Mouse (Mus musculus): ENCODE data around the gene Runx2. TPM values are rescaled to one million over a fixed set of nuclear protein-coding genes. Genes with fewer than 3 reads are reported as not detected.

Gene Runx2
- polyA plus RNA-seq, 1 experiment: 9.8 TPM

DNA sequence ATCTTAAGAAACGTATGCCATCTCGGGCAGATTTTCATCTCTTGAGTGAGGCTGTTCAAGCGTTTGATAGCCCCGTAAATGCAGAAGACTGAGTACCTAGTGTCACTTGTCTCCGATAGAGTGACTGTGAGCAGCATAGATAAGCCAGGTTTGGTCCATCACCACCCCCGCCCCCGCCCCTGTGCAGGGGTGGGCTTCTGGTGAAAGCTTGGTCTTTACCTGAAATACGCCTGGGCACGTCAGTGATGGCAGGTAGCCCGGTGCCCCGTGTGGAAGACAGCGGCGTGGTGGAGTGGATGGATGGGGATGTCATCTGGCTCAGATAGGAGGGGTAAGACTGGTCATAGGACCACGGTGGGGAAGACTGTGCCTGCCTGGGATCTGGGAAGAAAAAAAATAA, 175.2 kb downstream of the Runx2 start:
- Histone ChIP-seq H3K36me3 (ENCODE audit: control insufficient read depth, insufficient read depth, low read length) (no peaks in the 10 kb centered on the region), H3K4me3 (ENCODE audit: low read depth, low read length) (no peak overlapping the region), H3K27me3 (ENCODE audit: control insufficient read depth, insufficient read depth, low read length) (no peaks in the 10 kb centered on the region), H3K27ac (ENCODE audit: insufficient read depth, low read depth, low read length) (no peak overlapping the region), H3K4me1 (ENCODE audit: control insufficient read depth, insufficient read depth, insufficient read length, low read length) (peaks cover 3% of the 10 kb centered on the region; the same call in 1 of the 2 replicates)
- WGBS: 91% methylated on average over 14 of the region's 14 CpGs
- no peak for TF ChIP-seq POLR2A (IDR thresholded peaks at IDR 0.05; ENCODE audit: low read depth, low read length)
- TF ChIP-seq CTCF (IDR thresholded peaks at IDR 0.05; ENCODE audit: extremely low read depth, insufficient read length, insufficient replicate concordance, low read depth, low read length): no peak

DNA sequence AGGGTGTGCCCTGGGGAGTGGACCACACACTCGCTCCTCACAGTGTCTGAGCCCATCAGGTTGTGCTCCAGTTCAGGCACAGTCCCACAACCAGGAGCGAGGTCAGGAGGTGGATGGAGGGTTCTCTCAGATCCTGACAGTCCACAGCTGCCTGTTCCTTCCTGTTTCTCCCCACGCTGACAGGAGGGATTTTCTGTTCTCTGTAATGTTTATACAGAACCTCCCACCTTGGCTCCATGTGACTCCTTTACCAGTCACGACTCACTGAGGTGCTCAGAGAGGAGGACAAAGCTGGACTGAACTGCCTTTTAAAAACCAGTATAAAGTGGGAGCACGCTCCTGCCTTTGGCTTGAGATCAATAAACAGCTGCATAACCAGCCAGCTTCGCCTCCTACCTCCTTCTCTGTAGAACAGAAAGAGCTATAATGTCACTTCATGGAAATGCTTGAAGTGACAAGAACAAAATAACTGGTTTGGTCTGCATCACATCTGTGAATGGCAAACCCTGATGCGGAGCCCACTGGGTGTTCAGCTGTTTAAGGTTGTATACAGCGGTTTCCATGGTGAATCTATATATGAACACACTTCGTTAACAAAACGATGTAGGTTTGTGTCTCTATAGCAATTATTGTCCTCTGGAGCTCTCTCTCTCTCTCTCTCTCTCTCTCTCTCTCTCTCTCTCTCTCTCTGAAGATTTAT, 177.3 kb downstream of the Runx2 start:
- Histone ChIP-seq H3K36me3 (ENCODE audit: control insufficient read depth, insufficient read depth, low read length) (no peaks in the 10 kb centered on the region), H3K27ac (ENCODE audit: insufficient read depth, low read depth, low read length) (no peak overlapping the region), H3K27me3 (ENCODE audit: control insufficient read depth, insufficient read depth, low read length) (no peaks in the 10 kb centered on the region), H3K4me3 (ENCODE audit: low read depth, low read length) (no peak overlapping the region), H3K4me1 (ENCODE audit: control insufficient read depth, insufficient read depth, insufficient read length, low read length) (peaks cover 3% of the 10 kb centered on the region; the same call in 1 of the 2 replicates)
- TF ChIP-seq CTCF (IDR thresholded peaks at IDR 0.05; ENCODE audit: extremely low read depth, insufficient read length, insufficient replicate concordance, low read depth, low read length) (no peak), POLR2A (IDR thresholded peaks at IDR 0.05; ENCODE audit: low read depth, low read length) (no peak)
- 66% methylated on average over 10 of the region's 10 CpGs for WGBS

DNA sequence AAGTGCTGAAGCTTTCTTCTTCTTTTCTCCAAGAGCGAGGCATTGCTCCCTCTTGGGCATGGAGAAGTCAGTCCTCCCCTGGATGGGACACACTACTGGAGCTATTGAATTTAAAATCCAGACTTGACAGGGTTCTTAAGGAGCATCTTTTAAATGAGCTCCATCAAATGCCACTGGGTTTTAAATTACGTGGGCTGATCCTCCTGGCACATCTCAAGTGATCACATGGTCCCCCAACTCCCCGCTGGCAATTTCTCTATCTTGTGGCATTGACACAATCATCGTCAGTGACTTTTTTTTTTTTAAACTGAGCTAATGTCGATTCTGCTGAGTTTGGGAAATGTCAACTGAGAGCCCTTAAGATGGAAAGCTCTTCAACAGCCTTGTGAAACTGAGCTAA, 180.1 kb downstream of the Runx2 start:
- Histone ChIP-seq H3K27me3 (ENCODE audit: control insufficient read depth, insufficient read depth, low read length) (no peaks in the 10 kb centered on the region), H3K36me3 (ENCODE audit: control insufficient read depth, insufficient read depth, low read length) (no peaks in the 10 kb centered on the region), H3K4me1 (ENCODE audit: control insufficient read depth, insufficient read depth, insufficient read length, low read length) (no peaks in the 10 kb centered on the region; the same call in 1 of the 2 replicates), H3K4me3 (ENCODE audit: low read depth, low read length) (no peak overlapping the region), H3K27ac (ENCODE audit: insufficient read depth, low read depth, low read length) (no peak overlapping the region)
- 74% methylated on average over 5 of the region's 5 CpGs for WGBS
- no peak for TF ChIP-seq POLR2A (IDR thresholded peaks at IDR 0.05; ENCODE audit: low read depth, low read length)
- no peak for TF ChIP-seq CTCF (IDR thresholded peaks at IDR 0.05; ENCODE audit: extremely low read depth, insufficient read length, insufficient replicate concordance, low read depth, low read length)

DNA sequence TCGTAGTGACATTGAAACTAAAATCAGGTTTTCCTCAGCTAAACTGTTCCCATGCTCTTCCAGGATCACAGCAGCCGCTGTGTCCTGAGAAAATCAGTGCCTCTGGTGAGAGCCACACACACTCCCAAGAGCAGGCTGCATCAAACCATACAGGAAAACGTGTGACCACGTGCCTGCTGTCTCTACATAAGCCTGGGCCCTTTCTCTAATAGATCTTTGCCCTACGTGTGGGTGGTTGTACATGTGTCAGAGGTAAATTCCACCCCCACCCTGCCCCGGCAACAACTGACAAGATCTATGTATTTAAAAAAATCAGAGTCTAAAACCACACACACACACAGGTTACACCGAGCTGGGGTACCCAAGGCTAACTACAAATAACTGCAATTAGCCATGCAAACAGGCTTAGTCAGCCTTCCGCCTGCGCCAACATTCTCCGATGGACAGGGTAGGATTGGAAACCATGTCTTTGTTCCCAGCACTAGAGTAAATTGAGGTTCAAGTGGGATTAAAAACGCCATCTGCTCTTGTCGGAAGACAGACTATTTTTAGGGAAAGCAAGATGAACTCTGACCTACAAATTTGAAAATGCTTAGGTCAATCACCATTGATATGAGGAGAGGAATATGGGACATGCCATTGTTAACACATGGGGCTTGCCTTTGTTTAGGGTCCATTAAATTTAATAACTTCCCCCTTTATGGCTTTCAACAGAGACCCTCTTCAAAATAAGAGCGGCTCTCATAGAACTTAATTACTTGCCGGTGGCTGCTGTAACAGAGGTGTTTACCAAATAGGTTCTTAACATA, 180.8 kb downstream of the Runx2 start:
- Histone ChIP-seq H3K4me3 (ENCODE audit: low read depth, low read length) (no peak overlapping the region), H3K4me1 (ENCODE audit: control insufficient read depth, insufficient read depth, insufficient read length, low read length) (no peaks in the 10 kb centered on the region), H3K36me3 (ENCODE audit: control insufficient read depth, insufficient read depth, low read length) (no peaks in the 10 kb centered on the region), H3K27ac (ENCODE audit: insufficient read depth, low read depth, low read length) (no peak overlapping the region), H3K27me3 (ENCODE audit: control insufficient read depth, insufficient read depth, low read length) (no peaks in the 10 kb centered on the region)
- 75% methylated on average over 14 of the region's 14 CpGs for WGBS
- no peak for TF ChIP-seq POLR2A (IDR thresholded peaks at IDR 0.05; ENCODE audit: low read depth, low read length)
- no peak for TF ChIP-seq CTCF (IDR thresholded peaks at IDR 0.05; ENCODE audit: extremely low read depth, insufficient read length, insufficient replicate concordance, low read depth, low read length)

DNA sequence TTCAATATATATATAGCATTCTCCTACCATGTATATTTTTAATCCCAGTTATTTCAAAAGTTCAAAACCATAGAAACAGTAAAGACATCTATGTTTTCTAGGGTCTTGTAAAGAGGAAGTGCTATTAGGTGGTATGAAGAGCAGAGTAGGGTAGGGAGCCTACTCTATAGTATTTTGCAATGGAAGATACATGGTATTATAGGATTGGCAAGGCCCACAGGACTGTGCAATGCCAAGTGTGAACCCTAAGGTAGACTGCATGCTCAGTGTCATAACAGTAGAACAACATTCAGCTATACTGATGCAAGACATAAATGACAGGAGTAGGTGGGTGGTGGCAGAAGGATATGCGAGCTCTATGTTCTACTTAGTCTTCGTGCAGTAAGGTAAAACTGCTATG, 181.7 kb downstream of the Runx2 start:
- WGBS: 89% methylated on average over 2 of the region's 2 CpGs
- no peak overlapping the region for H3K27ac ChIP-seq (ENCODE audit: insufficient read depth, low read depth, low read length)
- H3K27me3 ChIP-seq (ENCODE audit: control insufficient read depth, insufficient read depth, low read length): no peaks in the 10 kb centered on the region

DNA sequence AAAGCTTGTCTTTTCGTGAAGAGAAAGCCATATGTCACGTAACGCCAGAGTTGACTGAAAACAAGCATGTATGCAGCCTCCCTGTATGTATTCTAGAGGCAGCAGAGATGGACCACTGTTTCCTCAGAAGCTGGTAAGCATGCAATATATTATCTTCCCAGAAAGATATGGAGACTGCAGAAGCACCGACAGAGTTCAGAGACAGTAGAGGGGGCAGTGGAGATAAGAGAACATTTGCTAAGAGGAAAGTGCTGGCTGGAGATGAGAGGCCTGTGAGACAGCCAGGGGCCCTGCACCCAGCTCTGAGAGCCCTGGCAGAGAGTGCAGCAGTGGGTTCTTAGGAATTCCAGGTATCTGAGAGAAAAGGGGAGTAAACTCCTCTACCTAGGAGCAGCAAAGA, 182.3 kb downstream of the Runx2 start:
- TF ChIP-seq POLR2A (IDR thresholded peaks at IDR 0.05; ENCODE audit: low read depth, low read length): no peak
- no peak for TF ChIP-seq CTCF (IDR thresholded peaks at IDR 0.05; ENCODE audit: extremely low read depth, insufficient read length, insufficient replicate concordance, low read depth, low read length)
- 71% methylated on average over 4 of the region's 4 CpGs for WGBS
- H3K36me3 ChIP-seq (ENCODE audit: control insufficient read depth, insufficient read depth, low read length): no peaks in the 10 kb centered on the region
- H3K27me3 ChIP-seq (ENCODE audit: control insufficient read depth, insufficient read depth, low read length): no peaks in the 10 kb centered on the region
- H3K4me1 ChIP-seq (ENCODE audit: control insufficient read depth, insufficient read depth, insufficient read length, low read length): no peaks in the 10 kb centered on the region
- H3K27ac ChIP-seq (ENCODE audit: insufficient read depth, low read depth, low read length): no peak overlapping the region
- no peak overlapping the region for H3K4me3 ChIP-seq (ENCODE audit: low read depth, low read length)

More for the DNA sequence above, 181.7 kb downstream of the Runx2 start:
- Histone ChIP-seq H3K4me3 (ENCODE audit: low read depth, low read length) (no peak overlapping the region), H3K4me1 (ENCODE audit: control insufficient read depth, insufficient read depth, insufficient read length, low read length) (no peaks in the 10 kb centered on the region), H3K36me3 (ENCODE audit: control insufficient read depth, insufficient read depth, low read length) (no peaks in the 10 kb centered on the region)
- TF ChIP-seq CTCF (IDR thresholded peaks at IDR 0.05; ENCODE audit: extremely low read depth, insufficient read length, insufficient replicate concordance, low read depth, low read length) (no peak), POLR2A (IDR thresholded peaks at IDR 0.05; ENCODE audit: low read depth, low read length) (no peak)

DNA sequence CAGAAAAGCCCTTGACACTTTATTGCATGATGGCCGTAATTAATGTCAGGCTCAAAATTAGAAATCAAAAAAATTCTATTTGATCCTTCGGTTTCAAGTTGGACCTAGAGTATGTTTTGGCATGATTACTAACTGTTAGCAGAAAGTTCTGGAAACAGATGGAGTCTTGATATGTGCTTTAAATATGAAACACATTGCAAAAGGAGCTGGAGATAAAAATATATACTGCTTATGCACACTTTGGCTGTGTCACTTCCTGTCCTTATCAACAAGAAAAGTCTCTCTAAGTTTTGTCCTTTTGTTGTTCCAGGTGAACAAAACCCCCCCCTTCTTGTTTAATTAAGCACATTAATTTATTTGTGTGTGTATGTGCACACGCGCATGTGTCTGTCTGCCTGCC, 183.0 kb downstream of the Runx2 start:
- Histone ChIP-seq H3K4me3 (ENCODE audit: low read depth, low read length) (no peak overlapping the region), H3K36me3 (ENCODE audit: control insufficient read depth, insufficient read depth, low read length) (no peaks in the 10 kb centered on the region), H3K27ac (ENCODE audit: insufficient read depth, low read depth, low read length) (no peak overlapping the region), H3K4me1 (ENCODE audit: control insufficient read depth, insufficient read depth, insufficient read length, low read length) (no peaks in the 10 kb centered on the region), H3K27me3 (ENCODE audit: control insufficient read depth, insufficient read depth, low read length) (no peaks in the 10 kb centered on the region)
- 89% methylated on average over 4 of the region's 4 CpGs for WGBS
- TF ChIP-seq CTCF (IDR thresholded peaks at IDR 0.05; ENCODE audit: extremely low read depth, insufficient read length, insufficient replicate concordance, low read depth, low read length) (no peak), POLR2A (IDR thresholded peaks at IDR 0.05; ENCODE audit: low read depth, low read length) (no peak)
